Mouse (Mus musculus): ENCODE data around the gene Tsr2.

The Tsr2 gene

GRCm38 (mm10) chrX:151046321-151046720 is 50.0 kb downstream of the Tsr2 start:
- peak; percentile 29 for DNase-seq

GRCm38 (mm10) chrX:151045850-151046249 is 50.5 kb downstream of the Tsr2 start, which contains the start of gene Fgd1:
Gene Fgd1, plus strand, starts transcription at chrX:151046150.
- DNase-seq, result no peak

- no peak for DNase-seq
Observed at GRCm38 (mm10) chrX:151041223-151041622, 55.1 kb downstream of the Tsr2 start.

Measured in kidney, postnatal 10 days (tissue).